Mouse (Mus musculus) hindbrain, embryonic 14.5 days (tissue): ENCODE results near the gene Tomt. TPM values are rescaled to one million over a fixed set of nuclear protein-coding genes. Genes with fewer than 3 reads are reported as not detected.

ENCODE experiments used
- ATAC-seq: fragments of 200-750 bp; cut with Nextera tagmentation; 2 replicates; pipeline ENCODE4 v1.8.0; 2017; ENCODE audit warnings: moderate number of reproducible peaks, mild to moderate bottlenecking, moderate TSS enrichment, moderate library complexity; ENCODE audit not compliant: low FRiP score
- DNase-seq: peaks from one replicate; pipeline ENCODE4 v3.0.0-alpha.2; 2015; ENCODE audit warnings: low spot score
- H3K27ac ChIP-seq: fragments of 300-500 bp; sonication (generic); 2 replicates; pipeline ENCODE4 v1.5.1; 2014; ENCODE audit warnings: mild to moderate bottlenecking, moderate library complexity
- H3K27me3 ChIP-seq: fragments of 300-500 bp; sonication (generic); 2 replicates; pipeline ENCODE4 v1.6.1; 2014; ENCODE audit warnings: mild to moderate bottlenecking, low read length, mixed read lengths; ENCODE audit not compliant: control insufficient read depth, insufficient read depth
- H3K36me3 ChIP-seq: fragments of 300-500 bp; sonication (generic); replicated peaks from 2 replicates; pipeline ENCODE4 v1.6.1; 2014; ENCODE audit not compliant: control insufficient read depth, insufficient read depth
- H3K4me1 ChIP-seq: fragments of 300-500 bp; sonication (generic); replicated peaks from 2 replicates; pipeline ENCODE4 v1.6.1; 2014; ENCODE audit warnings: antibody characterized with exemption, low read length, mixed read lengths; ENCODE audit not compliant: control insufficient read depth, insufficient read depth
- H3K4me2 ChIP-seq: fragments of 300-500 bp; sonication (generic); replicated peaks from 2 replicates; pipeline ENCODE4 v1.6.1; 2014; ENCODE audit warnings: mild to moderate bottlenecking, moderate library complexity
- H3K4me3 ChIP-seq: fragments of 300-500 bp; sonication (generic); replicated peaks from 2 replicates; pipeline ENCODE4 v1.5.1; 2014; ENCODE audit warnings: mild to moderate bottlenecking, low read length
- H3K9ac ChIP-seq: fragments of 300-500 bp; sonication (generic); 2 replicates; pipeline ENCODE4 v1.6.1; 2014
- H3K9me3 ChIP-seq: fragments of 300-500 bp; sonication (generic); 2 replicates; pipeline ENCODE4 v1.6.1; 2016; ENCODE audit warnings: low read length; ENCODE audit not compliant: control insufficient read depth
- WGBS: fragments of 180-500 bp; shearing (Covaris S2); extraction: QIAGEN DNeasy Blood & Tissue Kit; methylation state at CpG from one replicate; pipeline ENCODE4 v1.1.7; 2014; 5-methylcytosine and 5-hydroxymethylcytosine counted together
- polyA plus RNA-seq: library from polyadenylated mRNA; unstranded; fragments of >200 nt; fragmentation: Nextera tagmentation; extraction: Ambion mirVana; gene quantifications from 2 replicates; pipeline ENCODE4 v1.2.1, GENCODE M21; 2014

Tomt gene
- polyA plus RNA-seq, 1 experiment from 2014 or later = 0.21 TPM

GRCm38 (mm10) chr7:101910138-101910537 lies 4.0 kb upstream of the Tomt start:
- Histone ChIP-seq H3K36me3 (peaks cover 50% of the 10 kb centered on the region), H3K4me1 (peaks cover 15% of the 10 kb centered on the region), H3K4me3 (no peak overlapping the region), H3K9me3 (no peaks in the 10 kb centered on the region), H3K27me3 (no peaks in the 10 kb centered on the region), H3K27ac (no peak overlapping the region), H3K9ac (no peak overlapping the region), H3K4me2 (no peak overlapping the region)
- DNase-seq (no peak), ATAC-seq (no peak)
- WGBS = 89% methylated on average over 4 of the region's 4 CpGs

- no peaks in the 10 kb centered on the region for H3K27me3 ChIP-seq
- peaks cover 38% of the 10 kb centered on the region for H3K36me3 ChIP-seq
- no peak overlapping the region for H3K4me2 ChIP-seq
- ATAC-seq = no peak
- WGBS = 81% methylated on average over 4 of the region's 4 CpGs
- H3K9me3 ChIP-seq = no peaks in the 10 kb centered on the region
- no peak overlapping the region for H3K27ac ChIP-seq
- DNase-seq = no peak
- H3K4me1 ChIP-seq = peaks cover 18% of the 10 kb centered on the region
- no peak overlapping the region for H3K9ac ChIP-seq
- H3K4me3 ChIP-seq = no peak overlapping the region
These were observed 2.2 kb upstream of the Tomt start for GRCm38 (mm10) chr7:101908367-101908766.

DNA sequence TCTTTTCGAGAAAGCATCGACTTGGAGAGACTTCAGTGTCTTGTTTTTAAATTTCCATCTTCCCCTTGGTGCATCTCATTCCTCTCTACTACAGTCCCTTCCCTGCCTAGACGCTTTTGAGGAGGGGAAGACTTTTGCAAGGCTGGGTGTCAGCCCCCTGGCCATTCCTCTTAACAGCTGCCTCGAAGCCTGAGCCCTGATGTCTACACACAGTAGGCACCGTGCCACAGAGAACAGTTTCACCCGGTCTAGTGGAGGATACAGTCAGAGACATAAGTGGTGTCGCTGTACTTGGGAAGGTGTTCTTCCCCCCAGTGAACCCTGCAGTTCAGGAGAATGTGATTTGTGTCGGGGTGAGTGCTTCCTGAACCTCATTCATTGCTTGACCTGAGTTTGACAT lies 537 bp upstream of the Tomt start:
- ATAC-seq (no peak), DNase-seq (no peak)
- Histone ChIP-seq H3K4me2 (peak overlapping the region; percentile 78), H3K4me3 (peak overlapping the region; percentile 78), H3K36me3 (peaks cover 22% of the 10 kb centered on the region), H3K4me1 (peaks cover 18% of the 10 kb centered on the region), H3K27ac (no peak overlapping the region; the same call in 1 of the 2 replicates), H3K9ac (peak overlapping the region; percentile 89; the same call in 1 of the 2 replicates), H3K9me3 (no peaks in the 10 kb centered on the region), H3K27me3 (no peaks in the 10 kb centered on the region)
- 79% methylated on average over 8 of the region's 8 CpGs for WGBS

DNA sequence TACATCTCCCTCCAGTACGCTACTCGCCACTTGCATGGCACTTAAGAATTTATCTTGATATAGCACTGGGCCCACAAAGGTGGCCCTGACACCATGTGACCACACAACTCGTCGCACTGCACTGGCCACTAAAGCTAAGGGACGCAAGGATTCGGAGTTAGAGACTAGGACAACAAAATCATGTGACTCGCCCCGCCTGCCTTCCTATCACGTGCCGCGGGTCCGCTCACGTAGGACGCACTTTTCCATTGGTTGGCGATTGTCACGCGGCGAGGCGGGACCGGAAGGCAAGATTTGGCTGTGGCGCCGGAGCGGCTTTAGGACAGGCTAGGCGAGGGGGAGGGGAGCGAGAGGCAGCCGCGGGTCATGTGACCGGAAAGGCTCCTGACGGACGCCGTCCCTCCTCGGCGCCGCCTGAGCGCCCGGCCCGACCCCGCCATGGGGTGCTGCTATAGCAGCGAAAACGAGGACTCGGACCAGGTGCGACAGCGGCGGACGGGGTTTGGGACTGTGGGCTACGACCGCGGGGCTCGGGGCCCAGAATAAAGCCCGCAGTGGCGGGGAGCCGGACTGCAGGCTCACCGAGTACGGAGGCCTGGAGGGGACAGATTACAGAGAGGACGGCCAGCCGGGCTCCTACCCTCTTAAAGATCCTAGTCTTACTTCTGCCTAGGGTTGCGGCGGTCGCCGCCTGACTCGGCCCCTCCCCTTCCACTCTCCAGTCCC lies 435 bp downstream of the Tomt start, which contains the start of gene Lamtor1:
Gene Lamtor1 (plus strand): TSS at position 344 of the 726 bp plus-strand sequence.
- Histone ChIP-seq H3K9ac (peak within 1 kb of the TSS; percentile 89), H3K9me3 (no peaks in the 10 kb centered on the region), H3K27ac (peak within 1 kb of the TSS; percentile 95), H3K27me3 (no peaks in the 10 kb centered on the region), H3K4me2 (peak within 1 kb of the TSS; percentile 78), H3K4me3 (peak within 1 kb of the TSS; percentile 78), H3K36me3 (peaks cover 12% of the 10 kb centered on the region), H3K4me1 (peaks cover 18% of the 10 kb centered on the region)
- ATAC-seq (peak; percentile 97), DNase-seq (peak; percentile 99)
- WGBS = under 1% methylated on average over 61 of the region's 61 CpGs

GRCm38 (mm10) chr7:101902846-101903245 lies 3.3 kb downstream of the Tomt start:
- ATAC-seq (no peak), DNase-seq (no peak)
- H3K36me3 ChIP-seq = no peaks in the 10 kb centered on the region
- no peak overlapping the region for H3K9ac ChIP-seq
- no peaks in the 10 kb centered on the region for H3K27me3 ChIP-seq
- H3K4me2 ChIP-seq = no peak overlapping the region
- H3K9me3 ChIP-seq = no peaks in the 10 kb centered on the region
- H3K4me3 ChIP-seq = no peak overlapping the region
- H3K27ac ChIP-seq = no peak overlapping the region
- peaks cover 18% of the 10 kb centered on the region for H3K4me1 ChIP-seq

- H3K4me2 ChIP-seq = no peak overlapping the region
- 95% methylated on average over 10 of the region's 10 CpGs for WGBS
- peaks cover 21% of the 10 kb centered on the region for H3K4me1 ChIP-seq
- H3K27me3 ChIP-seq = no peaks in the 10 kb centered on the region
- no peak overlapping the region for H3K9ac ChIP-seq
- H3K27ac ChIP-seq = no peak overlapping the region
- DNase-seq (no peak), ATAC-seq (no peak)
- H3K9me3 ChIP-seq = no peaks in the 10 kb centered on the region
- H3K4me3 ChIP-seq = no peak overlapping the region
- H3K36me3 ChIP-seq = no peaks in the 10 kb centered on the region
These were observed 4.2 kb downstream of the Tomt start for GRCm38 (mm10) chr7:101901969-101902368.

DNA sequence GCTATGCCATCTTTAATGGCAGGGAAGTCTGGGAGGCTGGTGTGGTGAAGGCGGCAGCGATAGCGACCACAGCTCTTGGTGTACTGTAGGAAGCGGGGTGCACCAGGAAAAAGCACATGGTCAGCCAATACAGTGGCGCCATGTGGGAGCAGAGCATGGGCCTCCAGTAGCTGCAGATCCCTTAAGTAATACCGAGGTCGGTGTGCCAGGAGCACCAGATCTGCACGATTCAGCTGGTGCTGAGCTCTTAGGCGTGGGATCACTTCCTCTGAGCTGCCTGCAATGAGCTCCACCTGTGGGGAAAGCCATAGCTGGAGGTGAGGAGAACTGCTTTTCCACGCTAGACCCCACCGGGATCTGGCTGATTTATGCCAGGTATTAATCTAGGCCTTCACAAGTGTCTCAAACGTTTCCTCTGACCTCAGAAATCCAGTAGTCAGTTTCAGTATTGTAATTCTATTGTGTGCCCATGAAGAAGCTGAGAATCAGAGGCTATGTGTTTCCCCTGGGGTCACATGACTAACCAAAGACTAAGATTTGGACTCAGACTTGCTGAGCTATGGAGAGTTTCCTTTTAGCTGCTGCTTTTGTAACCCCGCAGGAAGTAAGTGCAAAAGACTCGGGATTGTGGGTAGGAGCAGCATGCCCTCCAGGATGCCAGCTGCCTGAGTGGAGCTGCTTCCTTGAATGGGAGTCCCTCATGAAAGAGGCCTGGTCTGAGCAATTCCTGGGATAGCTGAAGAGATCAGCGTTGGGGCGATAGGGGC lies 5.6 kb downstream of the Tomt start:
- no peak overlapping the region for H3K4me2 ChIP-seq
- no peaks in the 10 kb centered on the region for H3K27me3 ChIP-seq
- 94% methylated on average over 16 of the region's 16 CpGs for WGBS
- H3K9me3 ChIP-seq = no peaks in the 10 kb centered on the region
- no peak for ATAC-seq
- no peak for DNase-seq
- H3K9ac ChIP-seq = no peak overlapping the region
- H3K4me3 ChIP-seq = no peak overlapping the region
- peaks cover 14% of the 10 kb centered on the region for H3K4me1 ChIP-seq
- no peak overlapping the region for H3K27ac ChIP-seq
- no peaks in the 10 kb centered on the region for H3K36me3 ChIP-seq

GRCm38 (mm10) chr7:101896104-101897066 lies 9.8 kb downstream of the Tomt start:
- H3K4me1 ChIP-seq = peaks cover 14% of the 10 kb centered on the region
- under 1% methylated on average over 57 of the region's 57 CpGs for WGBS
- ATAC-seq (peak; percentile 98), DNase-seq (peak; percentile 98)
- peak overlapping the region; percentile 87 for H3K27ac ChIP-seq
- H3K36me3 ChIP-seq = no peaks in the 10 kb centered on the region
- no peaks in the 10 kb centered on the region for H3K9me3 ChIP-seq
- H3K4me3 ChIP-seq = peak overlapping the region; percentile 48
- H3K27me3 ChIP-seq = no peaks in the 10 kb centered on the region
- peak overlapping the region; percentile 67 for H3K9ac ChIP-seq
- peak overlapping the region; percentile 63 for H3K4me2 ChIP-seq
